Mouse (Mus musculus) lung, adult 18-20 months (tissue): ENCODE measurements around the gene Cited2.

Experiments used
- DNase-seq, 2 experiments: peaks; one replicate each; pipeline ENCODE4 v3.0.0; 2022; ENCODE audit warnings: mixed read lengths in 2 of 2

Cited2 gene

GRCm38 (mm10) chr10:17722653-17723410, at the start of gene Cited2:
TSS of gene Cited2 (plus strand) at chr10:17723218.
- DNase-seq = peak; percentile 96 to 97

- DNase-seq = no peak
These were observed 48.6 kb upstream of the Cited2 start for GRCm38 (mm10) chr10:17674454-17674853.

- DNase-seq = no peak
These were observed 48.1 kb upstream of the Cited2 start for GRCm38 (mm10) chr10:17674869-17675268.

- no peak for DNase-seq
These were observed 46.6 kb upstream of the Cited2 start for GRCm38 (mm10) chr10:17676464-17676863.

GRCm38 (mm10) chr10:17677308-17677707, 45.7 kb upstream of the Cited2 start:
- DNase-seq = no peak

GRCm38 (mm10) chr10:17680432-17681382, 42.3 kb upstream of the Cited2 start:
- no peak for DNase-seq

- no peak for DNase-seq
These were observed 41.6 kb upstream of the Cited2 start for GRCm38 (mm10) chr10:17681386-17681785.

GRCm38 (mm10) chr10:17683852-17684428, 39.1 kb upstream of the Cited2 start:
- DNase-seq = no peak

- no peak for DNase-seq
These were observed 33.2 kb upstream of the Cited2 start for GRCm38 (mm10) chr10:17689806-17690205.

GRCm38 (mm10) chr10:17691709-17692108, 31.3 kb upstream of the Cited2 start:
- DNase-seq = no peak

- no peak for DNase-seq
These were observed 27.2 kb upstream of the Cited2 start for GRCm38 (mm10) chr10:17695801-17696200.

GRCm38 (mm10) chr10:17697376-17698265, 25.4 kb upstream of the Cited2 start:
- no peak for DNase-seq

GRCm38 (mm10) chr10:17705466-17705973, 17.5 kb upstream of the Cited2 start:
- no peak for DNase-seq

GRCm38 (mm10) chr10:17710753-17711152, 12.3 kb upstream of the Cited2 start:
- DNase-seq = no peak

- DNase-seq = no peak
These were observed 3.9 kb upstream of the Cited2 start for GRCm38 (mm10) chr10:17719009-17719570.

- DNase-seq = no peak
These were observed 3.4 kb upstream of the Cited2 start for GRCm38 (mm10) chr10:17719646-17720045.

- DNase-seq = peak; percentile 42 to 60
These were observed 2.0 kb upstream of the Cited2 start for GRCm38 (mm10) chr10:17720891-17721601.

GRCm38 (mm10) chr10:17721602-17722121, 1.4 kb upstream of the Cited2 start:
- peak; percentile 48 to 50 for DNase-seq

GRCm38 (mm10) chr10:17722158-17722557, 860 bp upstream of the Cited2 start:
- peak; percentile 94 to 95 for DNase-seq

- DNase-seq = peak in 1 of 2 experiments; percentile 78
These were observed 413 bp downstream of the Cited2 start for GRCm38 (mm10) chr10:17723421-17723841.
